Mouse (Mus musculus) ZHBTc4 (cell line): ENCODE results near the gene Farp2.
"Not testable (repeated sequence)": the region's sequence is repeated elsewhere in the genome, so short reads cannot be mapped to it uniquely, and the experiment has no call there.

Source experiments
- DNase-seq: peaks from one replicate; pipeline ENCODE4 v3.0.0-alpha.2; 2011; ENCODE audit warnings: low read depth, low spot score

The Farp2 gene

DNA sequence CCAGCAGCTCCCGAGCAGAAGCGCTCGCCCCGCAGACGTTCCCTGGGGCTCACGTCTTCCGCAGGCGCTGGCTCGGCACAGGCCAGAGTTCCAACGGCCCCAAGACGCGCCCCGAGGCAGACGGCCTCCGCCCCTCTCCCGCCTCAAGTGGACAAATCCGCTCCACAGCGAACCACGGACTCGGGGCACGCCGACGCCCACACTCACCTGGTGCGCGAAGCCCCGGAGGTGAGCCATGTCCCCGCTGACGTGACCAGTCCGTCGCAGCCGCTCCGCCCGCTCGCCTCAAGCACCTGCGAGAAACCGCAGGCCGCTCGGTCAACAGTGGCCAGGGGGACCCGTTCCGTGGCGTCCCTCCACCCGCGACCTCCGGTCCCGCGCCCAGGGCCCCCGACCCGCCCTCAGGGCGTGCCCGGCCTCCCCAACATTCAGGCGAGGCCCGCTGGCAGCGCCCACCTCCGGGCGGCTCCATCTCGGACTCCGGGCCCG, 123.3 kb downstream of the Farp2 start:
- peak; percentile 60 for DNase-seq

DNA sequence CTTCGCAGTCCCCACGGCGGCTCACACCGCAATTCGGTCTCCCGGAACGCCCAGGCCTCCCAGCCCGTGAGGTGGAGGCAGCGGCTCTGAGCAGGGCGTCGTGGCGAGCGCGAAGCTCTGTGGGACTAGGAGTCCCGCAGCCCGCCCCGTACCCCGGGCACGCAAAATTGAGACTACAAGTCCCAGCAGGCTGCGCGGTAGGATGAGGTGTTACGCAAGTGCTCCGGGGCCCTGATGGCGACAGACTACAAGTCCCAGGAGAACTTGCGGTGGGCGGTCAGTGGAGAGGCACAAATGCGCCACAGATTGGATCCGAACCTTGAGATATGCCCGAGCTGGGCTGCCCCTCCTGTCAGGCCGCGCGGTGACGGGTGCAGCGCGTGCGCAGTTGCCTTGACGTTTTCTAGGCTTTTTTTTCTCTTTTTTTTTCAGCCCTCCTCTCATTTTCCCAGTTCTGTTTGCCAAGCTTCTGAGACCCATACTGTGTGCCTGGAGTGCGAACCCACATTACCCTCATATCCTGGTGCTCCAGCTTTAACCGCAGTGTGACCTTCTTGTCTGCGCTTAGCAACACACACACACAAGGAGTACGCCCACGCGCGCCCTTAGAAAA, 123.8 kb downstream of the Farp2 start:
- DNase-seq: peak; percentile 99

DNA sequence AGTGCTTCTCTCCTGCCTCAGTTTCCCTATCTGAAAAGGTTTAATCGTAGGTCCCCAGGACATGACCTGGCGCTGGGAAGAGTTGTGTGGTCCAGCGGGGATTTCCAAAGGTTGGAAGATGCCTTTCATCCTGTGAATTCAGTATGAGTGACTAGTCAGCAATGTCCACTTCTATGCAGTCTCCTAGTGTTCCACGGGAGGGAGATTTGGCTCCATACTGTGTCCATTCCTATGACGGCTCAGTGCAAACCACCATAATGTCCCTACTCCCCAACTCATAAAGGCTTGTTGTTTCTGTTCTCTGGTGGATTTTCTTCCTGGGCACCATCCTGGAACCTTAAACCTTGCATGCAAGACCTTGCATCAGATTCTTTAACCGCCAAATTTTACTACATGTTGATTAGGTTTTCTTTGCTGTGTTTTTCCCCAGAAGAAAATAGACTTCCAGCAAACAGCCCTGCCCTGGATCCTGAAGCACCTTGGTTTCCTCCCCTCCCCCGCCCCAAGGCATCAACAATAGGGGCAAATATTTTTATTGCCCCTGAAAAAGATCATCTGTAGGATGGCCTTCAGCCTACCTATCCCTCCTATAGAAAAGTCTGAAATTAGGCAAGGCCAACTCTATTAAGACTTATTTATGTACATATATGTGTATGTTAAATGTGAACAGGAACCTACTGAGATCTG, 124.5 kb downstream of the Farp2 start:
- peak; percentile 18 for DNase-seq

DNA sequence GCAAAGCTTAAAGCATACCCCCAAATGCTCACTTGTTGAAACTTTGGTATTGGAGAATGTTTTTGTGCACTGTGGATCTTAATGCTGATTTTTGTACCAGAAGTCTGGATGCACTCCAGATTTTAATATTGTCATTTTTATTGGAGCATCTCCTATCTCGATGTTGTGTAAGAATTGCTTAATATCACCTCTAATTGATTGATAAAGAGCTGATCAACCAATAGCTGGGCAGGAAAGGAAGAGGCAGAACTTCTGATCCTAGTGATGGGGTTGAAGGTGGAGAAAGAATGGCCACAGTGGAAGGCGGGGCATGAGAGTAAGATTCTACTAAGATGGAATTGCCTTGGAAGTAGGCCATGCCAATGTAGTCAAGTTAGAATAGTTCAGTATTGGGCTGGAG, 130.1 kb downstream of the Farp2 start:
- no peak for DNase-seq

DNA sequence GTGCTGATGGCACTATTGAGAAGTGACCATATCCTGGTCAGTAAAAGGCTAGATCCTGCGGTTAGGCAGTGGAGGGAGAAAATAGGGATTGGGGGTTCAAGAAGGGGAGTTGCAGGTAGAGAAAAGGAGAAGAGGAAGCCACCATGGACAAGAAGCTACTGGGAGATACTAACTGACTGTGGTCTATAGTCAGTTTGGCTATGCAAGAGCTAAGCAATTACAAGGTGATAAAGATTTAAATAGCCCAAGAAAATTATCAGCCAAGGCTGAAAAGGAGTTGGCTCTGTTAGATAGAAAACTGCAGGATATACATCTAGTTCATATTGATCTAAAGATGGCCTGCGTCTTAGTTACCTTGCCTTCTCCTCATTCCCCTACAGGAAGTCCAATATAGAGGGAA, 130.8 kb downstream of the Farp2 start:
- no peak for DNase-seq

DNA sequence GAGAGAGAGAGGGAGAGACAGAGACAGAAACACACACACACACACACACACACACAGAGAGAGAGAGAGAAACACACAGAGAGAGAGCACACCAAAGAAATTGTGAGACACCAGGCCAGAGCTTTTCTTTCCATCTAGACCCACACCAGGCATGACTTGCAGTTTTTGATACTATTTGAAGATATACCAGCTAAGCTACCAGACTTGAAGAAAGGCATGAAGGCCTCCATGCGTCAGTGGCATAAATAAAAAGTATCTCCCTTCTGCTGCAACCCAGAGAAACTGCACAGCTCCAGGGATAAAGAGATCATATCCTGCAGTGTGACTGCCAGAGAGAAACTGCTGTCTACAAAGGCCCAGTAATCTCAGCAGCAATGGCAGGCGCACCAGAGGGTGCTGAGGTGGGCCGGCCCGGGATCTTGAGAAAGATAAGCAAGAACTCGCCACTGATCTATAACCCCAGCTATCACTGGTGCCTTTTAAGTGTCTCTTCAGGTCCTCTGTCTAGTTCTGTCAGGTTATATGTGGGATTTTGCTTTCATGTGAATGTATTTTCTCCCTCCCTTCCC, 137.8 kb downstream of the Farp2 start:
- DNase-seq: no peak

DNA sequence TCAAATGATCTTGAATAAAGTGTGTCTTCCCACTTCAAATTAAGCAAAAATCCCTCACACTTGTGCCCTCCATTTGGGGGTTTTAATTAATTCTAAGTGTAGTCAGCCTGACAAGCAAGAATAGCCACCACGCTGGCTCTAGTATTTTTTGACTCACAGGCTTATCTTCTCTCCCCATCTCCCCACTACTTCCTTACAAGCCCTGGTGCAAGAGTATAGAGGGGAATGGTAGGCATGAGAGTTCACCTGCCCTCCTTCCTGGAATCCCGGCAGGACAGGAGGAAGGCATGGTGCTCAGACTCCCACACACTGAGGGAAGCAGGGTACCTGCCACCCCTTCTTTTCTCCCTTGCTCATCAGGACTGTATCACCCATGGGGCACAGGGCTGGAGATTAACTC, 142.4 kb downstream of the Farp2 start:
- no peak for DNase-seq

DNA sequence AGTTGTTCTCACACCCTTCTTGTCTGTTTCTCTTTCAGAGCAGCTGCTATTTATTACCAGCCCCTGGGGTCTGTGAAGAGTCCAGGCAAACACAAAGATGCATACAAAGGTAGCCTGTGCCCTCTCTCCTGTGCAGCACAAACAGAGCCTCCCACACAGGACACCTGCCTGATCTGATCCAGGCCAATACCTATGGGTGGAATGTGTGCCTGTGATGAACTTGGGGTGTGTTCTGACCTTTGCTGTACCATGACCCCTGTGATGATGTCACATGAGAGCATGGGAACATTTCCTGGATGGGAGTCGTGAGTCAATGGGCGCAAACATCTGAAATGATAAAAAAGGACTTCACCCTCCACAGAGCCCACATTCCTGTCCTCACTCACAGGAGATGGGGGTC, 142.9 kb downstream of the Farp2 start:
- no peak for DNase-seq

DNA sequence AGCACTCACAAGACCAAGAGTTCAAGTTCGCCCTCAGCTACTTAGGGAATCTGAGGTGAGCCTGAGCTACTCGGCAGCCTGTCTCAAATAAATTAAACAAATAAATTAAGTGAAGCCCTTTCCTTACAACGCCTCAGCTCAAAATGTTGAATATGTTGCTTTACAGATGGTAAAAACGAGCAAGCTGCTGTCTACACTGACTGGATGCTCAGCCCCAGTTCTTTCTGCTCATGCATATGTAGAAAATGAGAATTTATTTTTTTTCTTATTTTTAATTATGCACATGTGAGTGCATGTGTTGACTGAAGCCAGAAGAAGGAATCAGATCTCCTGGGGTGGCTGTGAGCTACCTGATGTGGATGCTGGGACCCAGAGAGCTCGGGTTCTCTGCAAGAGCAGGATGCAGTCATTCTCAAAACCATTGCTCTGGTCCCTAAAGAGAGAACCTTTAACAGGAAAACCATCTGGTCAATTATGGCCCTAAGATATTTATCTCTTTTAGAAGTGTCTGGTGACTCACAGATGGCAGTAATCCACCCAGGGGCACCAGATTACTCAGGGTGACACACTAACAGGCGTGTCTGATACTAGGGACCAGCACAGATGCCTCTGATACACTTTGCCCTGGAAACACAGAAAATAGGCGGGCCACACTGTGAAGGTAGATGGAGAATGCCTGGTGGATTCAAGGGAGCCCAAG, 144.6 kb downstream of the Farp2 start:
- DNase-seq: no peak

DNA sequence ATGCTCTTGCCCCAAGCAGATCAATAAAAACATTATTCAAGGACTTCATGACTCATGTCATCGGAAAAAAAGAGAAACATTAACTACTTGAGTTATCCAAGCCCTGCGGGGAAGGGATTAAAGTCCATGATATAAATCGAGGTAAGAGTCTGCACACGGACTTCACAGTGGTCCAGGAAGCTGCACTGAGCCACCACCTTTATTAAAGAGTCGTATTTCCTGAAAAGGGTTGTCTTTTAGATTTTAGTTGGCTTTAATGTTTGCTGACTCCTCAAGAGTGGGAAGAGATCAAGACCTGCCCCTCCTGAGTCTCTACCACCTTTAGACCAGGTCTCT, 145.1 kb downstream of the Farp2 start:
- DNase-seq: no peak

DNA sequence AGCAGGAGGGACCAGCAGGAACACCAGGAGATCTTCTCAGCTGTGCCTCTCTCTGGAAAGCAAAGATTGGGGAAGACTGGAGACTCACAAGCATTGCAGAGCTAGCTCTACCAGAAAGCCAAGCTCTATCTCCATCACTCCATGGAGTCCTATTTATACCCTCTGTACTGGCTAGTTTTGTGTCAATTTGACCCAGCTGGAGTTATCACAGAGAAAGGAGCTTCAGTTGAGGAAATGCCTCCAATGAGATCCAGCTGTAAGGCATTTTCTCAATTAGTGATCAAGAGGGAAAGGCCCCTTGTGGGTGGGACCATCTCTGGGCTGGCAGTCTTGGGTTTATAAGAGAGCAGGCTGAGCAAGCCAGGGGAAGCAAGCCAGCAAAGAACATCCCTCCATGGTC, 146.7 kb downstream of the Farp2 start, which contains the start of gene Stk25:
Gene Stk25 (minus strand): TSS at position 101 of the 400 bp plus-strand sequence.
- DNase-seq: not testable (repeated sequence)

DNA sequence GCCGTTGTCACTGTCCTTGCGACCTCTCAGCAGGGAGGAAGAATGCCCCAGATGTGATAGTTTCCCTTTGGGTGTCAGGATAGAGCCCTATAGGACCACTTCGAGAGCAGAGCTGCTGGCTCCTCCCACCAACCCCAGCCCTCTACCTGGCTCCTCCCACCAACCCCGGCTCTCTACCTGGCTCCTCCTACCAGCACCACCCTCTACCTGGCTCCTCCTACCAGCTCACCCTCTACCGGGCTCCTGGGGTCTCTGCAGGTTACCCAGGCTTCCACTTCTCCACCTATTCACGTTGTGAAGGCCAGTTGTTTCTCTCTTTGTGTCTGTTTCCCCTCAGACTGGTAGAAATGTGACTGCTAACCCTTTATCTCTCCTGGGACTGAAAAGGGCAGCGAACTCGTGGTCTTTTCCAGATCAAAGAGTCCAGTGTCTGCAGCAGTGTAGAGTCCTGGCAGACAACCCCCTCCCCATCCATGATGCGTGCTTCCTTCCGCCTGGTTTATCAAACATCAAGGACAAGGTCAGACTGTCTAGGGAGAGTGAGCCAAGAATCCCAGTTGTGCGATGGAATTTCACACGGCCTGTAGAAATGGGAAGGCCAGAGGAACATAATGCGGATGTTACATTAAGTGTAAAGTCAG, 156.0 kb downstream of the Farp2 start:
- DNase-seq: peak; percentile 91

DNA sequence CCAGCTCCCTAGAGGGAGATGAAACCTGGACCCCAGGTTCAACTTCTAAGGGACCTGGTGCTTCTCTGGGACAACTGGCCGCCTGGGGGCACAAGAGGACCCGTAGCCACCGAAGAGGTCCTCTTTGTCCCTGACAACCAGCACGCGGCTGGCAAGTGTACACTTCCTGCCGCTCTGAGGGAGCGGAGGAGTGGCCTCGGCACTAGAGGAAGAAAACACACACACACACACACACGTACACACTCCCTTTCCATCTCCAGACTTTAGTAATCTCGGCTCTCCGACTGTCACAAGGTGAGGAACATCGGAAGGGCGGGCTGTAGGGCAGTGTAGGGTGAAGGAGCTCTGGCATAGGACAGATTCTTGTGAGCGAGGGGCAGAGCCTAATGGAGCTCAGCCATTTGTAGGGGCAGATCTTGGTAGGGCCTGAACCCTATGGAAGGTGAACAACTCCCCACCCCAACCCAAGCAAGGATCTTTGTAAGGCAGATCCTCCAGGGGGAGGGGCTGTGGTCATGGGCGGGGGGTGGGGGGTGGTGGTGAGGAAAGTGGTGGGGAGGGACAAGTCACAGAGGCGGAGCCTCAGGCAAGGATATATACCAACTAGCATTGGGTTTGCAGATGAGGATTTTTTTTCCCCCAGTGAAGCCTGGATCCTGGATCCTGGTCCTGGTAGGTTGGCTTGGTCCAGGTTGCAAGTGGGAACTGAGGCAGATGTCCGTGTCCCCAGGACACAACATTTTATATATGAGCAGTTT, 157.1 kb downstream of the Farp2 start:
- peak; percentile 90 for DNase-seq

DNA sequence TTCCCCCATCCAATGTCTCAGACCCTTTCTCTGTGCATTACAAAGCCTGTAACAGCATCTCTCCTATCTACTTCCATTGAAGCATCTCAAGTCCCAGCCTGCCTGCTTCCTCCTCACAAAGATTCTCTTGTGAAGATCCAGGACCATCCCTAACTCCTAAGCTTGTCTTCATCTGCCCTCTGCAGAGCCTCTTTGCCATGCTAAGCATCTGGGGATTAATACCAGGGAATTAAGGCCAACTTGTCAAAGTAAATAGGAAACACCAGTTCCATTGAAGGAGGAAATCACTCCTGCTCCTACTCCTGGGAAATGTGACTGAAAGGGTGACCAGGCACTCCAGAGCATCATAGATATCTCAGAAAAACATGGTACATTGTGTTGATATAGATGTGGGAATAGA, 158.1 kb downstream of the Farp2 start:
- no peak for DNase-seq
